Mouse (Mus musculus): ENCODE results near the gene Olah. TPM values are rescaled to one million over a fixed set of nuclear protein-coding genes. Genes with fewer than 3 reads are reported as not detected.
A peak's percentile ranks its signal among the peaks of the same experiment; 100 is the strongest.

Gene Olah
- polyA plus RNA-seq, 1 experiment from 2014 or later = not detected

- H3K4me3 ChIP-seq (ENCODE audit: control insufficient read depth in 1 of 2, insufficient read depth in 1 of 2, low read depth in 1 of 2, low read length in 2 of 2) = peak within 1 kb of the TSS; percentile 67 to 94
- no peaks in the 10 kb centered on the region for H3K36me3 ChIP-seq (ENCODE audit: control insufficient read depth, insufficient read depth, low read length)
- no peaks in the 10 kb centered on the region for H3K27me3 ChIP-seq (ENCODE audit: control insufficient read depth, insufficient read depth, low read length)
- H3K27ac ChIP-seq (replicated peaks in 1 of 2; ENCODE audit: control insufficient read depth in 1 of 2, insufficient read depth in 1 of 2, low read depth in 2 of 2, low read length in 2 of 2) = 0 out of 4 replicates have a peak within 1 kb of the TSS, but pooled peaks of 1 of the 2 experiments have one; percentile 11
- H3K9me3 ChIP-seq (ENCODE audit: control insufficient read depth, low read length) = no peaks in the 10 kb centered on the region
- H3K4me2 ChIP-seq (ENCODE audit: low read length) = peak within 1 kb of the TSS; percentile 96
- under 1% methylated on average over 29 of the region's 29 CpGs for WGBS
- peak; percentile 94 for ATAC-seq (ENCODE audit: insufficient number of reproducible peaks, insufficient read depth, low FRiP score, low read depth)
- H3K4me1 ChIP-seq (ENCODE audit: control insufficient read depth in 2 of 2, insufficient read depth in 2 of 2, low read length in 2 of 2) = peaks cover 2 to 10% of the 10 kb centered on the region in 2 experiments; a peak in 2 of 4 replicates
- peak within 1 kb of the TSS; percentile 72 for H3K9ac ChIP-seq (ENCODE audit: low read length)
Measured at GRCm38 (mm10) chr2:3423841-3424578, 27.0 kb upstream of the Olah start, which contains the start of gene Dclre1c. Gene Dclre1c (plus strand): TSS chr2:3424131.

- H3K4me1 ChIP-seq (ENCODE audit: control insufficient read depth in 2 of 2, insufficient read depth in 2 of 2, low read length in 2 of 2) = peaks cover 2 to 10% of the 10 kb centered on the region in 2 experiments; a peak in 2 of 4 replicates
- no peak within 1 kb of the TSS for H3K9ac ChIP-seq (ENCODE audit: low read length)
- no peaks in the 10 kb centered on the region for H3K9me3 ChIP-seq (ENCODE audit: control insufficient read depth, low read length)
- H3K27ac ChIP-seq (replicated peaks in 1 of 2; ENCODE audit: control insufficient read depth in 1 of 2, insufficient read depth in 1 of 2, low read depth in 2 of 2, low read length in 2 of 2) = no peak within 1 kb of the TSS
- no peak within 1 kb of the TSS for H3K4me3 ChIP-seq (ENCODE audit: control insufficient read depth in 1 of 2, insufficient read depth in 1 of 2, low read depth in 1 of 2, low read length in 2 of 2)
- peak within 1 kb of the TSS; percentile 96 for H3K4me2 ChIP-seq (ENCODE audit: low read length)
- no peak for ATAC-seq (ENCODE audit: insufficient number of reproducible peaks, insufficient read depth, low FRiP score, low read depth)
- WGBS = 53% methylated on average over 3 of the region's 3 CpGs
- no peaks in the 10 kb centered on the region for H3K36me3 ChIP-seq (ENCODE audit: control insufficient read depth, insufficient read depth, low read length)
- peaks cover 9% of the 10 kb centered on the region for H3K27me3 ChIP-seq (ENCODE audit: control insufficient read depth, insufficient read depth, low read length)
Measured at GRCm38 (mm10) chr2:3422548-3422947, 25.5 kb upstream of the Olah start, which contains the start of gene Meig1. Gene Meig1 (minus strand): TSS chr2:3422648.

GRCm38 (mm10) chr2:3420157-3420556 lies 23.1 kb upstream of the Olah start:
- 70% methylated on average over 4 of the region's 4 CpGs for WGBS
- H3K9me3 ChIP-seq (ENCODE audit: control insufficient read depth, low read length) = no peaks in the 10 kb centered on the region
- H3K27ac ChIP-seq (replicated peaks in 1 of 2; ENCODE audit: control insufficient read depth in 1 of 2, insufficient read depth in 1 of 2, low read depth in 2 of 2, low read length in 2 of 2) = no peak overlapping the region
- no peak overlapping the region for H3K9ac ChIP-seq (ENCODE audit: low read length)
- H3K27me3 ChIP-seq (ENCODE audit: control insufficient read depth, insufficient read depth, low read length) = peaks cover 17% of the 10 kb centered on the region
- H3K4me3 ChIP-seq (ENCODE audit: control insufficient read depth in 1 of 2, insufficient read depth in 1 of 2, low read depth in 1 of 2, low read length in 2 of 2) = no peak overlapping the region
- no peak for ATAC-seq (ENCODE audit: insufficient number of reproducible peaks, insufficient read depth, low FRiP score, low read depth)
- no peaks in the 10 kb centered on the region for H3K36me3 ChIP-seq (ENCODE audit: control insufficient read depth, insufficient read depth, low read length)
- H3K4me2 ChIP-seq (ENCODE audit: low read length) = no peak overlapping the region
- H3K4me1 ChIP-seq (ENCODE audit: control insufficient read depth in 2 of 2, insufficient read depth in 2 of 2, low read length in 2 of 2) = peaks cover 2 to 10% of the 10 kb centered on the region in 2 experiments; a peak in 2 of 4 replicates

GRCm38 (mm10) chr2:3418883-3419431 lies 21.9 kb upstream of the Olah start:
- H3K27me3 ChIP-seq (ENCODE audit: control insufficient read depth, insufficient read depth, low read length) = peaks cover 17% of the 10 kb centered on the region
- H3K27ac ChIP-seq (replicated peaks in 1 of 2; ENCODE audit: control insufficient read depth in 1 of 2, insufficient read depth in 1 of 2, low read depth in 2 of 2, low read length in 2 of 2) = no peak overlapping the region
- H3K9ac ChIP-seq (ENCODE audit: low read length) = peak overlapping the region; percentile 63
- peak; percentile 97 for ATAC-seq (ENCODE audit: insufficient number of reproducible peaks, insufficient read depth, low FRiP score, low read depth)
- peaks cover 2 to 3% of the 10 kb centered on the region in 2 experiments; a peak in 1 of 4 replicates for H3K4me1 ChIP-seq (ENCODE audit: control insufficient read depth in 2 of 2, insufficient read depth in 2 of 2, low read length in 2 of 2)
- H3K9me3 ChIP-seq (ENCODE audit: control insufficient read depth, low read length) = no peaks in the 10 kb centered on the region
- H3K36me3 ChIP-seq (ENCODE audit: control insufficient read depth, insufficient read depth, low read length) = no peaks in the 10 kb centered on the region
- H3K4me2 ChIP-seq (ENCODE audit: low read length) = peak overlapping the region; percentile 89
- H3K4me3 ChIP-seq (ENCODE audit: control insufficient read depth in 1 of 2, insufficient read depth in 1 of 2, low read depth in 1 of 2, low read length in 2 of 2) = peak overlapping the region; percentile 48 to 51
- 3% methylated on average over 38 of the region's 38 CpGs for WGBS

- no peak overlapping the region for H3K9ac ChIP-seq (ENCODE audit: low read length)
- H3K27ac ChIP-seq (replicated peaks in 1 of 2; ENCODE audit: control insufficient read depth in 1 of 2, insufficient read depth in 1 of 2, low read depth in 2 of 2, low read length in 2 of 2) = no peak overlapping the region
- WGBS = 59% methylated on average over 1 of the region's 1 CpGs
- H3K9me3 ChIP-seq (ENCODE audit: control insufficient read depth, low read length) = no peaks in the 10 kb centered on the region
- H3K4me2 ChIP-seq (ENCODE audit: low read length) = no peak overlapping the region
- no peak overlapping the region for H3K4me3 ChIP-seq (ENCODE audit: control insufficient read depth in 1 of 2, insufficient read depth in 1 of 2, low read depth in 1 of 2, low read length in 2 of 2)
- H3K4me1 ChIP-seq (ENCODE audit: control insufficient read depth in 2 of 2, insufficient read depth in 2 of 2, low read length in 2 of 2) = no peaks in the 10 kb centered on the region
- H3K27me3 ChIP-seq (ENCODE audit: control insufficient read depth, insufficient read depth, low read length) = peaks cover 17% of the 10 kb centered on the region
- ATAC-seq (ENCODE audit: insufficient number of reproducible peaks, insufficient read depth, low FRiP score, low read depth) = no peak
- H3K36me3 ChIP-seq (ENCODE audit: control insufficient read depth, insufficient read depth, low read length) = no peaks in the 10 kb centered on the region
Measured at GRCm38 (mm10) chr2:3415676-3416075, 18.7 kb upstream of the Olah start.

- no peak for ATAC-seq (ENCODE audit: insufficient number of reproducible peaks, insufficient read depth, low FRiP score, low read depth)
- H3K4me1 ChIP-seq (ENCODE audit: control insufficient read depth in 2 of 2, insufficient read depth in 2 of 2, low read length in 2 of 2) = no peaks in the 10 kb centered on the region
Measured at GRCm38 (mm10) chr2:3414241-3414640, 17.2 kb upstream of the Olah start.

GRCm38 (mm10) chr2:3407756-3408155 lies 10.7 kb upstream of the Olah start:
- H3K9me3 ChIP-seq (ENCODE audit: control insufficient read depth, low read length) = no peaks in the 10 kb centered on the region
- no peak overlapping the region for H3K4me3 ChIP-seq (ENCODE audit: control insufficient read depth in 1 of 2, insufficient read depth in 1 of 2, low read depth in 1 of 2, low read length in 2 of 2)
- H3K36me3 ChIP-seq (ENCODE audit: control insufficient read depth, insufficient read depth, low read length) = no peaks in the 10 kb centered on the region
- H3K4me2 ChIP-seq (ENCODE audit: low read length) = no peak overlapping the region
- 73% methylated on average over 7 of the region's 7 CpGs for WGBS
- H3K27ac ChIP-seq (replicated peaks in 1 of 2; ENCODE audit: control insufficient read depth in 1 of 2, insufficient read depth in 1 of 2, low read depth in 2 of 2, low read length in 2 of 2) = no peak overlapping the region
- no peaks in the 10 kb centered on the region for H3K27me3 ChIP-seq (ENCODE audit: control insufficient read depth, insufficient read depth, low read length)
- H3K9ac ChIP-seq (ENCODE audit: low read length) = no peak overlapping the region
- no peak for ATAC-seq (ENCODE audit: insufficient number of reproducible peaks, insufficient read depth, low FRiP score, low read depth)
- no peaks in the 10 kb centered on the region for H3K4me1 ChIP-seq (ENCODE audit: control insufficient read depth in 2 of 2, insufficient read depth in 2 of 2, low read length in 2 of 2)

More at GRCm38 (mm10) chr2:3414241-3414640, 17.2 kb upstream of the Olah start:
- Histone ChIP-seq H3K36me3 (ENCODE audit: control insufficient read depth, insufficient read depth, low read length) (no peaks in the 10 kb centered on the region), H3K4me3 (ENCODE audit: control insufficient read depth in 1 of 2, insufficient read depth in 1 of 2, low read depth in 1 of 2, low read length in 2 of 2) (no peak overlapping the region), H3K9ac (ENCODE audit: low read length) (no peak overlapping the region), H3K9me3 (ENCODE audit: control insufficient read depth, low read length) (no peaks in the 10 kb centered on the region), H3K27me3 (ENCODE audit: control insufficient read depth, insufficient read depth, low read length) (peaks cover 17% of the 10 kb centered on the region), H3K27ac (replicated peaks in 1 of 2; ENCODE audit: control insufficient read depth in 1 of 2, insufficient read depth in 1 of 2, low read depth in 2 of 2, low read length in 2 of 2) (no peak overlapping the region), H3K4me2 (ENCODE audit: low read length) (no peak overlapping the region)
- WGBS = 39% methylated on average over 4 of the region's 4 CpGs

Data from heart, embryonic 14.5 days (tissue).